Mouse (Mus musculus) heart, embryonic 12.5 days (tissue): ENCODE data around the gene Rcor2. TPM values are rescaled to one million over a fixed set of nuclear protein-coding genes. Genes with fewer than 3 reads are reported as not detected.
A peak's percentile ranks its signal among the peaks of the same experiment; 100 is the strongest.

Experiments
- ATAC-seq: fragments of 200-750 bp; cut with Nextera tagmentation; 2 replicates; pipeline ENCODE4 v1.8.0; 2017; ENCODE audit warnings: moderate TSS enrichment, moderate library complexity; ENCODE audit not compliant: insufficient number of reproducible peaks, low FRiP score
- H3K27ac ChIP-seq: fragments of 300-500 bp; sonication (generic); 2 replicates; pipeline ENCODE4 v1.5.1; 2016; ENCODE audit warnings: mild to moderate bottlenecking, moderate library complexity; ENCODE audit not compliant: poor library complexity, severe bottlenecking
- H3K27me3 ChIP-seq: fragments of 300-500 bp; sonication (generic); replicated peaks from 2 replicates; pipeline ENCODE4 v1.6.1; 2016; ENCODE audit warnings: mild to moderate bottlenecking, moderate library complexity
- H3K36me3 ChIP-seq: fragments of 300-500 bp; sonication (generic); 2 replicates; pipeline ENCODE4 v1.6.1; 2016; ENCODE audit warnings: mild to moderate bottlenecking, moderate library complexity
- H3K4me1 ChIP-seq: fragments of 300-500 bp; sonication (generic); replicated peaks from 2 replicates; pipeline ENCODE4 v1.6.1; 2016; ENCODE audit warnings: mild to moderate bottlenecking
- H3K4me2 ChIP-seq: fragments of 300-500 bp; sonication (generic); 2 replicates; pipeline ENCODE4 v1.6.1; 2016; ENCODE audit warnings: mild to moderate bottlenecking, moderate library complexity
- H3K4me3 ChIP-seq: fragments of 300-500 bp; sonication (generic); 2 replicates; pipeline ENCODE4 v1.5.1; 2016; ENCODE audit warnings: mild to moderate bottlenecking
- H3K9ac ChIP-seq: fragments of 300-500 bp; sonication (generic); 2 replicates; pipeline ENCODE4 v1.6.1; 2016; ENCODE audit warnings: mild to moderate bottlenecking, moderate library complexity
- H3K9me3 ChIP-seq: fragments of 300-500 bp; sonication (generic); replicated peaks from 2 replicates; pipeline ENCODE4 v1.6.1; 2016; ENCODE audit warnings: mild to moderate bottlenecking, moderate library complexity
- WGBS: fragments of 180-500 bp; shearing (Covaris S2); methylation state at CpG from one replicate; pipeline ENCODE4 v1.1.7; 2016; 5-methylcytosine and 5-hydroxymethylcytosine counted together
- polyA plus RNA-seq: library from polyadenylated mRNA; unstranded; fragments of >200 nt; fragmentation: Nextera tagmentation; extraction: Ambion mirVana; gene quantifications from 2 replicates; pipeline ENCODE4 v1.2.1, GENCODE M21; 2016

Gene Rcor2
- polyA plus RNA-seq, 1 experiment from 2014 or later = 16.3 TPM

DNA sequence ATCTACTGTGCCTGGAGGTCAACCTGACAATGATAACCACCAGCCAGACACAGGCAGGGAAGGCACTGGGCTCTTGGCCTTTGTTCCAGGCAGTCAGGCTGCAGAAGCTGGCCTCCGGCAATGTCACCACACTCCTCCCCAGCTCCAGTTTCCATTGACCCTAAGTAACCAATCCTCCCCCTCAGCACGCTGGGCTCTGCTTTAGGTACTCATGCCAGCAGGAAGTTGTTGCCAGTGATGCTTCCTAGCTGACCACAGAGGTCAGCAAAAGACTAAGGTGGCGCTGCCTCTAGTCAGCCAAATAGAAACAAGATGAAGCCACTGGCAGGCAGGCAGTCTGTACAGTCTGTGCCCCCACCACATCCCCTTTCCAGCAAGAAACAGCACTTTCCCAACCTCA lies 39.8 kb downstream of the Rcor2 start:
- Histone ChIP-seq H3K36me3 (no peaks in the 10 kb centered on the region), H3K9ac (peak overlapping the region; percentile 19; the same call in 1 of the 2 replicates), H3K27ac (no peak overlapping the region), H3K4me3 (no peak overlapping the region), H3K27me3 (no peaks in the 10 kb centered on the region), H3K9me3 (no peaks in the 10 kb centered on the region), H3K4me2 (no peak overlapping the region), H3K4me1 (peaks cover 87% of the 10 kb centered on the region)
- 52% methylated on average over 3 of the region's 3 CpGs for WGBS
- ATAC-seq = no peak

DNA sequence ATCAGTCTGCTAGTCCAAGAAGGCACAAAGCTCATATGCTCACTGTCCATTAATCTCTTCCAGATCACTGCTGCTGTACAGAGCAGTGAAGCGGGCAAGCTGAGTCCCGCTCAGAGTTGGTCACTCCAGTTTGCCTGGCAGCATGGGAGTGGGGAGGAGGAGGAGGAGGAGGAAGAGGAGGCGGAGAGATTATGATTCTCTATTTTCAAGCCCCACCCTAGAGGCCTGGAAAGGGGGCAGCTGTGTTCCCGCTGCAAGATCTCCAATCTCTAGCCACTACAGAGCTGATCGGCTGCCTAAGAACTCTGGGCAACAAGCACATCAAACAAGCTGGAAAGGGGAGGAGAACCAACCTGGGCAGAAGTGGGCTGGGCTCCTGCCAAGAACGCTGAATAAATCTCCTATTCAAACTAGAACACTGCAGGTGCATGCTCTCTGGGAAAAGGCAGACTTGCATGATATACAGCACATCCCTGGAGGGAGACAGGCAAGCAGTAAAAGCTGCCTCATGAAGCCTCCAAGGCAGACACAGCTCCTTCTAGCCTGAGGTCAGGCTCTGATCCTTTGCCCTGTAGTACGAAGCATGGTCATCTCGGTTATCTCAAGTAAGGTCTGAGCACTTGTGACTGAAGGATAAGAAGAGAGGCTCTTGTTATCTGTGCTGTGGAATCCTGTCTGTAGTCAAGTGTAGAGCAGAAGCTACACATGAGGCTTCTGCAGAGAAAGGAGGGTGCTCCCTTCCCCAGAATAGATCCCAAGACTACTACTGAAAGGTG lies 41.1 kb downstream of the Rcor2 start:
- Histone ChIP-seq H3K36me3 (no peaks in the 10 kb centered on the region), H3K4me1 (peaks cover 84% of the 10 kb centered on the region), H3K4me2 (peak overlapping the region; percentile 5), H3K27me3 (no peaks in the 10 kb centered on the region), H3K4me3 (no peak overlapping the region), H3K9ac (no peak overlapping the region), H3K27ac (0 out of 2 replicates have a peak overlapping the region, but pooled peaks have one; percentile 3), H3K9me3 (no peaks in the 10 kb centered on the region)
- WGBS = 38% methylated on average over 8 of the region's 8 CpGs
- ATAC-seq = no peak; the same call in 1 of the 2 replicates

DNA sequence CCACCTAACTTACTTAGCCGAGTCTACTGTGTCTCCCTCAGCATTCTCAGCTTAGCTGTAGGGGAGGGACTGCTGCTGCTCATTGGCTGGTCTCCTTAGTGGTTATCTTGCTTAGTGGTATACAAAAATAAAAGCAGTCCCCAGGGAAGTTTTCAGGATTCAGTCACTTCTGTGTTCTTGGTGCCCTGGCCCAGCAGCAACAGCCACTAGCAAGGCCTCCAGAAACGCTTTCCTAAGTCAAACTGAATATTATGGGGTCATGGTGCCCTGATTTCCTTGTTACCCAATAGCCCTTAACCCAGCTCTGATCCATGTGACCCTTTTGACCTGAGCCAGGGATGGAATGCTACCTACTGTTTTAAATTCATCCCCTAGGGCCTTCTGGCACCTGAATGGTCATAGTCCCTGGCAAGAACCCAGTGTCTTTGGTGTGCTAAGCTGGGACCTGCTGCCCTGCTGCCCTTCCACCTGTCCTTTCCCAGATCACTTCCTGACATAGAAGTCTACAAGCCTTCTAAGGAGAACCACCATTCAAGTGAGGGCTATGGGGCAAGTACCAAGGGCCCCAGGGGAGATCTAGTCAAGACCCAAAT lies 42.7 kb downstream of the Rcor2 start:
- Histone ChIP-seq H3K27ac (peak overlapping the region; percentile 86), H3K4me2 (0 out of 2 replicates have a peak overlapping the region, but pooled peaks have one; percentile 20), H3K9me3 (no peaks in the 10 kb centered on the region), H3K9ac (0 out of 2 replicates have a peak overlapping the region, but pooled peaks have one; percentile 13), H3K4me1 (peaks cover 88% of the 10 kb centered on the region), H3K36me3 (no peaks in the 10 kb centered on the region), H3K4me3 (no peak overlapping the region), H3K27me3 (no peaks in the 10 kb centered on the region)
- no peak for ATAC-seq
- WGBS = 47% methylated on average over 2 of the region's 2 CpGs

DNA sequence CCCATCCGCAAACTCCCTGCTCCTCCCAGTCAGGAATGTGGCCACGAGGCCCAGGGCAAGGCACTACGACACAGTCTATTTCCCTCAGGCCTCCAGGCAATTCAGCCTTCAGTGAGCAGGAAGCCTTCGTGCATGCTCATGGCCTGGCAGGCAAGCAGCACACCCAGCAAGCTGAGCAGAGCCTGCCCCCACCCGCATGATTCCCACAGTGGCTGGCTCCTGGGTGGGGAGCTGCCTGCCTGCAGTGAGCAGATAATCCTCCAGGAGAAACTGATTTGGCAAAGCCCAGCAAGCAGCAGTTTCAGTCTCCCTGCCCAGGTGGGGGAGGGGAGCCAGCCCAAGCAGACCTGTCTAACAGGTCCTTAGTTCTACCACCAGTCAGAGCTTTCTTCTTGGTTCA lies 43.6 kb downstream of the Rcor2 start:
- ATAC-seq = peak; percentile 65

DNA sequence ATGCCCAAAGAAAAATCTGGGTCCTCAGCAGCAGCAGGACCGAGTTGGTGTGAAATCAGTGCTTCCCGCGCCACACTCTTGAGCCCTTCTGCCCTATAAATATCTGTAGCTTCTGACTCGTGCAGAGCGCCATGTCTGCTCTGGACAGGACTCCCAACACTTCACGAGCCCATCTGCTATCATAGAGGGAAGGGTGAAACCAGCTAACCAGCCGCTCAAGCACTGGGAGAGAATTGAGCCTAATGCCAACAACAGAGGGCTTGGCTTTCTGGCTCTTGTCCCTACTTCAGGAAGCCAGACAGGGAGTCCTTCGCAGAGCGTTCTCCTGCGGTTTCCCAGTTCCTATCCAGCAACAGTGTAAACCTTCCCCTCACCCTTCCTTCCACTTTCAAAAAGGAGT lies 44.2 kb downstream of the Rcor2 start:
- Histone ChIP-seq H3K9me3 (no peaks in the 10 kb centered on the region), H3K27me3 (no peaks in the 10 kb centered on the region), H3K9ac (peak overlapping the region; percentile 40), H3K27ac (peak overlapping the region; percentile 86), H3K4me3 (no peak overlapping the region), H3K36me3 (no peaks in the 10 kb centered on the region), H3K4me2 (peak overlapping the region; percentile 51), H3K4me1 (peaks cover 85% of the 10 kb centered on the region)
- WGBS = 17% methylated on average over 10 of the region's 10 CpGs
- no peak for ATAC-seq

More for the DNA sequence above, 43.6 kb downstream of the Rcor2 start:
- Histone ChIP-seq H3K4me3 (no peak overlapping the region), H3K27me3 (no peaks in the 10 kb centered on the region), H3K36me3 (no peaks in the 10 kb centered on the region), H3K4me2 (peak overlapping the region; percentile 51), H3K9ac (0 out of 2 replicates have a peak overlapping the region, but pooled peaks have one; percentile 28), H3K9me3 (no peaks in the 10 kb centered on the region), H3K27ac (peak overlapping the region; percentile 86), H3K4me1 (peaks cover 89% of the 10 kb centered on the region)
- 7% methylated on average over 5 of the region's 5 CpGs for whole genome bisulfite sequencing

DNA sequence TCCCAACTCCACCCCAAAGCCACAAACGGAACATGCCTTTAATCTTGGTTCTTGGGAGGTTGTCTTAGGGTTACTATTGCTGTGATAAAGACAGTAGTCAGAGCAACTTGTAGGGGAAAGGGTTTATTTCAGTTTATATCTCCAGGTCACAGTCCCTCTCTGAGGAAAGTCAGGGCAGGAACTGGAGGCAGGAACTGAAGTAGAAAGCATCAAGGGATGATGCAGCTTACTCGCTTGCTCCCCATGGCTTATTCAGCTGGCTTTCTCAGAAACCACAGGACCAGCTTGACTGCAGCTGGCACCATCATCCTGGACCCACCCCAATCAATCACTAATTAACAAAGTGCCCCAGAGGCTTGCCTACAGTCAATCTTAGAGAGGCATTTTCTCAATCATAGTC lies 46.5 kb downstream of the Rcor2 start:
- ATAC-seq = no peak
- no peak overlapping the region for H3K4me2 ChIP-seq
- H3K27ac ChIP-seq = no peak overlapping the region
- H3K9ac ChIP-seq = no peak overlapping the region
- H3K4me3 ChIP-seq = no peak overlapping the region
- no peaks in the 10 kb centered on the region for H3K36me3 ChIP-seq
- 76% methylated on average over 2 of the region's 2 CpGs for WGBS
- peaks cover 62% of the 10 kb centered on the region for H3K4me1 ChIP-seq
- H3K9me3 ChIP-seq = no peaks in the 10 kb centered on the region
- H3K27me3 ChIP-seq = no peaks in the 10 kb centered on the region

DNA sequence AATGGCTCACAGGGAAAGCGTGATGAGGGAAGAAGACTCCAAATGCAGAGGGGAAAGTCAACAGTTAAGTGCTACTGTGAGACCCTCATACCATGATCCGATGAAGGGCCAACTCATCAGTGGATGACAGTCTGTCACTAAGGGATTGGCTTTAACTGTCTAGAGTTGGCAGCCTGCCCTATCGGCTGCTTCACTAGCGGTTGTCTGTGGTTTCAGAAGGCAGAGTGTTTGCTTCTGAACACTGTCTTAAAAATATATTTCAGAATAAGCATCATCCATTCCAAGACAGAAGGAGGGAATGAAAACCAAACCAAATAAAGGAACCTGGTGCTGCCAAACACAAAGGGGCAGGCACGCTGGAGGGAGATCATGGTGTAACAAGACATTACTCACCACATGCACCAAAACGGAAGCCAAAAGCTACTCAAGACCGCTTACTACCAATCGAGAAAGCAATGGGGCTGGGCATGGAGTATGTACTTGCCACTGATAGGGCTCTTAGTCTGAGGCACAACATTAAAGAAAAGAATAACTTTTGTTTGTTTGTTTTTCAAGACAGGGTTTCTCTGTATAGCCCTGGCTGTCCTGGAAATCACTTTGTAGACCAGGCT lies 48.0 kb downstream of the Rcor2 start:
- WGBS = 69% methylated on average over 8 of the region's 8 CpGs
- Histone ChIP-seq H3K4me3 (no peak overlapping the region), H3K9me3 (no peaks in the 10 kb centered on the region), H3K27me3 (no peaks in the 10 kb centered on the region), H3K36me3 (no peaks in the 10 kb centered on the region), H3K27ac (no peak overlapping the region), H3K4me1 (peaks cover 48% of the 10 kb centered on the region), H3K9ac (no peak overlapping the region), H3K4me2 (no peak overlapping the region)
- ATAC-seq = no peak

DNA sequence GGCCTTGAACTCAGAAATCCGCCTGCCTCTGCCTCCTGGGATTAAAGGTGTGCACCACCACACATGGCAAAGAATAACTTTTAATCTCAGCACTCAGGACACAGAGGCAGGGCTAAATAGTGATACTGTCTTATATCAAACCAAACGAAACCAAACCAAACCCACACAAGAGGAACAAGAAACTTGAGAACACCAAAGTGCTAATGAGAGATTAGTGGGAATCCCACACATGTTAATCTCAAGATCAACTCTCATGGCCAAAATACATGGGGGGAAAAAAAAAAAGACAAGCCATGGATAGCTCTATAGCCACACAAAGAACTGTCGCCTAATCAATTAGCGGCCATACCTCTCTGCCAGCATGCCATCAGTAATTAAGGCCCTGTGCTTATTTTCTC lies 48.5 kb downstream of the Rcor2 start:
- Histone ChIP-seq H3K4me1 (peaks cover 43% of the 10 kb centered on the region), H3K27me3 (no peaks in the 10 kb centered on the region), H3K36me3 (no peaks in the 10 kb centered on the region), H3K9me3 (no peaks in the 10 kb centered on the region), H3K27ac (no peak overlapping the region), H3K9ac (no peak overlapping the region), H3K4me3 (no peak overlapping the region), H3K4me2 (no peak overlapping the region)
- ATAC-seq = no peak
- WGBS = 86% methylated on average over 4 of the region's 4 CpGs

DNA sequence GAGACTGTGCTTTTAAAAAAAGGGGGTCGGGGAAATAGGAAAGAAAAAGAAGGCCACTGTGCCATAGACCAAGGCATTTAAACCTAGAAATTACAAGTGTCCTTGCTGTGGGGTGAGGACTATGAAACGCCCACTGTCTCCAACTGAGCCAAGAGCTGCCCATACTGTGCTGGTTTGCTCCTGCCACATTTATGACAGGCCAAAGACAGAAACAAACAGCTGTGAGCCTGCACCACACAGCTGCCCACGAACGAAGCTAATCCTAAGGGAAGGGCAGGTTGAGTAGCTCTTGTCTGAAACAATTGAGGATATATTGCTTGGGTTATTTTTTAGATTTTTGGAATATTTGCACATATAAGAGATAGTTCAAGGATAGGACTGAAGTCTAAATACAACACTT lies 49.7 kb downstream of the Rcor2 start:
- no peaks in the 10 kb centered on the region for H3K36me3 ChIP-seq
- H3K9ac ChIP-seq = no peak overlapping the region
- H3K9me3 ChIP-seq = no peaks in the 10 kb centered on the region
- no peak overlapping the region for H3K4me2 ChIP-seq
- no peak for ATAC-seq
- no peaks in the 10 kb centered on the region for H3K27me3 ChIP-seq
- 85% methylated on average over 4 of the region's 4 CpGs for whole genome bisulfite sequencing
- H3K4me3 ChIP-seq = no peak overlapping the region
- peaks cover 32% of the 10 kb centered on the region for H3K4me1 ChIP-seq
- H3K27ac ChIP-seq = no peak overlapping the region

DNA sequence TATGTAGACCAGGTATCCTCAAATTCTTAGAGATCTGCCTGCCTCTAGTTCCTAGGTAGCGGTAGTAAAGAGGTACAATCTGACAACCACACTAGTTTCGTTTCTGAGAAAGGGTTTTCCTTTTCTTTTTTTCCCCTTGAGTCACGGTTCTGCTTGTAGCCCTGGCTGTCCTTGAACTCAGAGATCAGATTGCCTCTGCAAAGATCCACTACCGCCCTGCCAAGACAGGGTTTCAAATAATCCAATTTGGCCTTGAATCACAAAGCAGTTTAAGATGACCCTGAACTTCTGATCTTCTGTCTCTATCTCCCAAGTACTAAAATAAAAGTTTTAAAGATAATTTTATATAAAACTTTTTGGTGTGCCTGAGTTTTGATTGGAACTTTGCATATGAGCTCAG lies 50.6 kb downstream of the Rcor2 start:
- H3K4me3 ChIP-seq = no peak overlapping the region
- no peak overlapping the region for H3K9ac ChIP-seq
- H3K4me2 ChIP-seq = no peak overlapping the region
- no peaks in the 10 kb centered on the region for H3K36me3 ChIP-seq
- WGBS = 85% methylated on average over 4 of the region's 4 CpGs
- no peaks in the 10 kb centered on the region for H3K9me3 ChIP-seq
- no peak for ATAC-seq
- peaks cover 29% of the 10 kb centered on the region for H3K4me1 ChIP-seq
- H3K27me3 ChIP-seq = no peaks in the 10 kb centered on the region
- no peak overlapping the region for H3K27ac ChIP-seq

DNA sequence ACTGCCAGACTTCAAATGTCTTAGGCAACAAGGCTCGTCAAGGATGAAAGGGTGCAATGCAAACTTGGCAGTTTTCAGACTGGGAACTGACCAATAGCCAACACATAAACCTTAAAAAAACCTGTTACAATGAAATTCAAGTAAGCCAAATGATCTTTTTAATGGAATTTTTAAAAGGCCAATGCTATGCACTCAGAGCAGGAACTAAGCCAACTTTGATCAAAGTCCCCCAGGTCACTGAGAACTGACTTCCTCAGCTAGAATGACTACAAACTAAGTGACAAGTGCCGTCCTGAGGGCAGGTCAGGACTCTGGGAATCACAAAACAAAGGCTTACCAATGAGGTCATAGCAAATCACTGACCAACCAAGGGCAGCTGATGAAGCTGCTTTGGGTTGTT lies 53.1 kb downstream of the Rcor2 start:
- Histone ChIP-seq H3K9me3 (no peaks in the 10 kb centered on the region), H3K27ac (no peak overlapping the region), H3K4me1 (peaks cover 7% of the 10 kb centered on the region), H3K36me3 (no peaks in the 10 kb centered on the region), H3K4me3 (no peak overlapping the region), H3K27me3 (no peaks in the 10 kb centered on the region), H3K9ac (no peak overlapping the region), H3K4me2 (no peak overlapping the region)
- 60% methylated on average over 2 of the region's 2 CpGs for WGBS
- no peak for ATAC-seq
